Mouse (Mus musculus) Patski (cell line): ENCODE data around the gene Fosb. TPM values are rescaled to one million over a fixed set of nuclear protein-coding genes. Genes with fewer than 3 reads are reported as not detected.

Experiments
- ATAC-seq: fragments of 100-300 bp; one replicate; pipeline ENCODE4 v1.8.0; 2021
- CTCF ChIA-PET: fragments of 350-600 bp; sonication (Branson Sonifier 250); formaldehyde crosslinking; loops from one replicate; lab custom pipeline; 2022; ENCODE audit warnings: inconsistent platforms; lab: Charles Lee
- POLR2A ChIA-PET: fragments of 350-600 bp; sonication (Branson Sonifier 250); formaldehyde crosslinking; loops from one replicate; lab custom pipeline; 2022; ENCODE audit warnings: antibody characterized with exemption, inconsistent platforms; lab: Charles Lee
- DNase-seq: peaks from one replicate; pipeline ENCODE4 v3.0.0-alpha.2; 2011; ENCODE audit warnings: low read depth, low spot score
- H3K27me3 ChIP-seq: fragments of 371-371 bp; one replicate; pipeline ENCODE4 v1.5.1; 2021
- CTCF ChIP-seq: fragments of 100-300 bp; IDR thresholded peaks from one replicate; pipeline ENCODE4 v1.5.1; 2021
- in situ Hi-C: fragments of 300-500 bp; cut with MboI; formaldehyde crosslinking; loops from 3 replicates; pipeline ENCODE4 v1.11.1; 2018; ENCODE audit warnings: low pct_unique_long_range_greater_than_20kb, mixed read lengths
- polyA plus RNA-seq: library from polyadenylated mRNA; unstranded; gene quantifications from one replicate; pipeline ENCODE4 v1.2.3, GENCODE M21; 2021

The Fosb gene
- polyA plus RNA-seq, 1 experiment from 2014 or later, result 72.9 TPM

- CTCF ChIA-PET, result interaction anchor here (1.0 to 4.9 kb wide), 6 partner anchors 14 to 135 kb away, joined by 3 to 57 read pairs (median 7); partner anchors contain the start of genes Cd3eap and Ppp1r13l
- ATAC-seq, result peak; percentile 89
- in situ Hi-C loops, result loop anchor here (5.0 kb wide), 1 partner anchor 43 kb away; no protein-coding TSS in a partner anchor
- POLR2A ChIA-PET, result interaction anchor here (0.5 to 1.2 kb wide), 3 partner anchors 35 to 55 kb away, joined by 3 to 4 read pairs (median 4); partner anchors contain the start of gene Fosb
- no peak for TF ChIP-seq CTCF
- H3K27me3 ChIP-seq, result no peaks in the 10 kb centered on the region
- peak; percentile 98 for DNase-seq
These were observed 35.2 kb upstream of the Fosb start for GRCm38 (mm10) chr7:19344938-19345471.

GRCm38 (mm10) chr7:19344237-19344847, 34.5 kb upstream of the Fosb start, which contains the start of gene Ercc1:
Gene Ercc1, plus strand, starts transcription at chr7:19344778.
- CTCF ChIA-PET, result interaction anchor here (1.0 to 4.9 kb wide), 11 partner anchors 17 to 135 kb away, joined by 3 to 57 read pairs (median 10); no protein-coding TSS in a partner anchor
- no peak for DNase-seq
- peak; percentile 11 for ATAC-seq
- H3K27me3 ChIP-seq, result no peaks in the 10 kb centered on the region
- POLR2A ChIA-PET, result interaction anchor here (0.5 to 1.4 kb wide), 4 partner anchors 35 to 55 kb away, joined by 3 to 5 read pairs (median 4); partner anchors contain the start of gene Fosb
- in situ Hi-C loops, result loop anchor here (5.0 kb wide), 1 partner anchor 42 kb away; no protein-coding TSS in a partner anchor
- TF ChIP-seq CTCF, result no peak

- in situ Hi-C loops, result loop anchor here (5.0 kb wide), 1 partner anchor 41 kb away; no protein-coding TSS in a partner anchor
- ChIA-PET POLR2A (interaction anchor here (1.4 kb wide), 1 partner anchor 34 kb away, joined by 5 read pairs; no protein-coding TSS in a partner anchor), CTCF (interaction anchor here (0.9 to 4.9 kb wide), 22 partner anchors 9 to 110 kb away, joined by 3 to 57 read pairs (median 5); no protein-coding TSS in a partner anchor)
- DNase-seq, result no peak
- TF ChIP-seq CTCF, result no peak
- no peaks in the 10 kb centered on the region for H3K27me3 ChIP-seq
- ATAC-seq, result no peak
These were observed 33.5 kb upstream of the Fosb start for GRCm38 (mm10) chr7:19343210-19343808.

- no peaks in the 10 kb centered on the region for H3K27me3 ChIP-seq
- in situ Hi-C loops, result loop anchor here (5.0 kb wide), 1 partner anchor 40 kb away; no protein-coding TSS in a partner anchor
- no peak for ATAC-seq
- POLR2A ChIA-PET, result interaction anchor here (0.7 to 1.4 kb wide), 5 partner anchors 16 to 114 kb away, joined by 3 to 5 read pairs (median 3); partner anchors contain the start of gene Opa3
- CTCF ChIA-PET, result interaction anchor here (0.9 to 4.9 kb wide), 20 partner anchors 9 to 116 kb away, joined by 3 to 57 read pairs (median 5); no protein-coding TSS in a partner anchor
- no peak for TF ChIP-seq CTCF
- DNase-seq, result no peak
These were observed 32.7 kb upstream of the Fosb start for GRCm38 (mm10) chr7:19342481-19343027.

- H3K27me3 ChIP-seq, result no peaks in the 10 kb centered on the region
- DNase-seq (no peak), ATAC-seq (no peak)
- TF ChIP-seq CTCF, result no peak
- CTCF ChIA-PET, result interaction anchor here (0.9 to 4.9 kb wide), 15 partner anchors 8 to 116 kb away, joined by 4 to 57 read pairs (median 7); no protein-coding TSS in a partner anchor
- POLR2A ChIA-PET, result interaction anchor here (0.7 to 1.2 kb wide), 4 partner anchors 17 to 113 kb away, joined by 3 to 4 read pairs (median 3); partner anchors contain the start of gene Opa3
- in situ Hi-C loops, result loop anchor here (5.0 kb wide), 1 partner anchor 40 kb away; no protein-coding TSS in a partner anchor
These were observed 32.0 kb upstream of the Fosb start for GRCm38 (mm10) chr7:19341761-19342409.

GRCm38 (mm10) chr7:19341250-19341649, 31.4 kb upstream of the Fosb start:
- H3K27me3 ChIP-seq, result no peaks in the 10 kb centered on the region
- in situ Hi-C loops, result loop anchor here (5.0 kb wide), 1 partner anchor 39 kb away; no protein-coding TSS in a partner anchor
- no peak for TF ChIP-seq CTCF
- ChIA-PET POLR2A (no interaction called here), CTCF (interaction anchor here (1.7 to 4.9 kb wide), 4 partner anchors 13 to 60 kb away, joined by 4 to 57 read pairs (median 15); no protein-coding TSS in a partner anchor)
- DNase-seq (no peak), ATAC-seq (no peak)

- CTCF ChIA-PET, result interaction anchor here (1.3 to 2.5 kb wide), 3 partner anchors 30 to 43 kb away, joined by 3 to 10 read pairs (median 3); no protein-coding TSS in a partner anchor
- in situ Hi-C loops, result no loop called here
- H3K27me3 ChIP-seq, result no peaks in the 10 kb centered on the region
- no peak for TF ChIP-seq CTCF
- no peak for DNase-seq
- peak; percentile 77 for ATAC-seq
- POLR2A ChIA-PET, result no interaction called here
These were observed 28.7 kb upstream of the Fosb start for GRCm38 (mm10) chr7:19338596-19338995.

GRCm38 (mm10) chr7:19338060-19338459, 28.2 kb upstream of the Fosb start:
- ChIA-PET CTCF (interaction anchor here (1.3 to 2.5 kb wide), 4 partner anchors 28 to 43 kb away, joined by 3 to 10 read pairs (median 3); partner anchors contain the start of gene Fosb), POLR2A (interaction anchor here (1.1 kb wide), 1 partner anchor 10 kb away, joined by 3 read pairs; no protein-coding TSS in a partner anchor)
- TF ChIP-seq CTCF, result no peak
- no peak for DNase-seq
- in situ Hi-C loops, result no loop called here
- no peaks in the 10 kb centered on the region for H3K27me3 ChIP-seq
- no peak for ATAC-seq

- CTCF ChIA-PET, result interaction anchor here (1.4 to 2.8 kb wide), 2 partner anchors 27 to 37 kb away, joined by 3 to 16 read pairs; partner anchors contain the start of gene Fosb
- POLR2A ChIA-PET, result interaction anchor here (1.1 kb wide), 1 partner anchor 9 kb away, joined by 3 read pairs; no protein-coding TSS in a partner anchor
- in situ Hi-C loops, result no loop called here
- DNase-seq (no peak), ATAC-seq (no peak)
- no peaks in the 10 kb centered on the region for H3K27me3 ChIP-seq
- no peak for TF ChIP-seq CTCF
These were observed 27.3 kb upstream of the Fosb start for GRCm38 (mm10) chr7:19337122-19337521.
